Mouse (Mus musculus) ES-E14 (cell line): ENCODE measurements around the gene Spata4.

ENCODE experiments used
- HCFC1 ChIP-seq: IDR thresholded peaks from 2 replicates; pipeline ENCODE4 v1.6.1; 2012; ENCODE audit warnings: low read length, inconsistent platforms, borderline replicate concordance; ENCODE audit not compliant: insufficient read depth
- MAFK ChIP-seq: IDR thresholded peaks from 2 replicates; pipeline ENCODE4 v1.6.1; 2014; ENCODE audit warnings: mild to moderate bottlenecking, low read depth, low read length, inconsistent platforms; ENCODE audit not compliant: insufficient read depth

GRCm38 (mm10) chr8:54581436-54581835, 19.1 kb upstream of the Spata4 start:
- TF ChIP-seq HCFC1 (no peak), MAFK (no peak)
